Mouse (Mus musculus): ENCODE measurements around the gene Gm20388. TPM values are rescaled to one million over a fixed set of nuclear protein-coding genes. Genes with fewer than 3 reads are reported as not detected.
A peak's percentile ranks its signal among the peaks of the same experiment; 100 is the strongest.

Gm20388 gene
- polyA plus RNA-seq, 1 experiment from 2014 or later, result not detected

GRCm38 (mm10) chr8:124190388-124190787 lies 4279.7 kb downstream of the Gm20388 start:
- H3K9me3 ChIP-seq (ENCODE audit: control insufficient read depth, low read length), result no peaks in the 10 kb centered on the region
- no peak overlapping the region for H3K27ac ChIP-seq (ENCODE audit: low read length)
- no peaks in the 10 kb centered on the region for H3K36me3 ChIP-seq (ENCODE audit: control insufficient read depth, insufficient read depth, low read length)
- no peak for ATAC-seq (ENCODE audit: low read depth)
- H3K4me2 ChIP-seq (ENCODE audit: low read depth, low read length), result no peak overlapping the region
- WGBS, result 63% methylated on average over 7 of the region's 7 CpGs
- no peaks in the 10 kb centered on the region; the same call in 1 of the 2 replicates for H3K27me3 ChIP-seq (ENCODE audit: control insufficient read depth, insufficient read depth, low read depth, low read length)
- H3K9ac ChIP-seq (ENCODE audit: low read length), result no peak overlapping the region
- H3K4me3 ChIP-seq (ENCODE audit: low read length), result no peak overlapping the region
- H3K4me1 ChIP-seq (replicated peaks; ENCODE audit: control insufficient read depth, insufficient read depth, low read length), result no peaks in the 10 kb centered on the region

- no peak overlapping the region for H3K27ac ChIP-seq (ENCODE audit: low read length)
- H3K4me2 ChIP-seq (ENCODE audit: low read depth, low read length), result no peak overlapping the region
- H3K9ac ChIP-seq (ENCODE audit: low read length), result no peak overlapping the region
- H3K4me3 ChIP-seq (ENCODE audit: low read length), result no peak overlapping the region
- WGBS, result 50% methylated on average over 4 of the region's 4 CpGs
- no peaks in the 10 kb centered on the region for H3K9me3 ChIP-seq (ENCODE audit: control insufficient read depth, low read length)
- H3K4me1 ChIP-seq (replicated peaks; ENCODE audit: control insufficient read depth, insufficient read depth, low read length), result peaks cover 14% of the 10 kb centered on the region
- H3K27me3 ChIP-seq (ENCODE audit: control insufficient read depth, insufficient read depth, low read depth, low read length), result no peaks in the 10 kb centered on the region; the same call in 1 of the 2 replicates
- no peak for ATAC-seq (ENCODE audit: low read depth)
- no peaks in the 10 kb centered on the region for H3K36me3 ChIP-seq (ENCODE audit: control insufficient read depth, insufficient read depth, low read length)
These were observed 4281.6 kb downstream of the Gm20388 start for GRCm38 (mm10) chr8:124192242-124192641.

- Histone ChIP-seq H3K4me1 (replicated peaks; ENCODE audit: control insufficient read depth, insufficient read depth, low read length) (peaks cover 14% of the 10 kb centered on the region), H3K27me3 (ENCODE audit: control insufficient read depth, insufficient read depth, low read depth, low read length) (peaks cover 4% of the 10 kb centered on the region), H3K9me3 (ENCODE audit: control insufficient read depth, low read length) (no peaks in the 10 kb centered on the region), H3K9ac (ENCODE audit: low read length) (no peak overlapping the region), H3K4me3 (ENCODE audit: low read length) (no peak overlapping the region), H3K27ac (ENCODE audit: low read length) (no peak overlapping the region), H3K36me3 (ENCODE audit: control insufficient read depth, insufficient read depth, low read length) (no peaks in the 10 kb centered on the region), H3K4me2 (ENCODE audit: low read depth, low read length) (no peak overlapping the region)
- no peak for ATAC-seq (ENCODE audit: low read depth)
- WGBS, result 73% methylated on average over 10 of the region's 10 CpGs
These were observed 4282.3 kb downstream of the Gm20388 start for GRCm38 (mm10) chr8:124192976-124193375.

- 75% methylated on average over 5 of the region's 5 CpGs for WGBS
- no peak for ATAC-seq (ENCODE audit: low read depth)
- H3K4me3 ChIP-seq (ENCODE audit: low read length), result no peak overlapping the region
- no peak overlapping the region for H3K9ac ChIP-seq (ENCODE audit: low read length)
- H3K9me3 ChIP-seq (ENCODE audit: control insufficient read depth, low read length), result no peaks in the 10 kb centered on the region
- no peak overlapping the region for H3K4me2 ChIP-seq (ENCODE audit: low read depth, low read length)
- no peak overlapping the region for H3K27ac ChIP-seq (ENCODE audit: low read length)
- no peaks in the 10 kb centered on the region for H3K36me3 ChIP-seq (ENCODE audit: control insufficient read depth, insufficient read depth, low read length)
- peaks cover 14% of the 10 kb centered on the region for H3K4me1 ChIP-seq (replicated peaks; ENCODE audit: control insufficient read depth, insufficient read depth, low read length)
- H3K27me3 ChIP-seq (ENCODE audit: control insufficient read depth, insufficient read depth, low read depth, low read length), result peaks cover 6% of the 10 kb centered on the region
These were observed 4283.4 kb downstream of the Gm20388 start for GRCm38 (mm10) chr8:124193992-124194391.

- ATAC-seq (ENCODE audit: low read depth), result peak; percentile 90
- WGBS, result 13% methylated on average over 5 of the region's 5 CpGs
- Histone ChIP-seq H3K4me1 (replicated peaks; ENCODE audit: control insufficient read depth, insufficient read depth, low read length) (peaks cover 28% of the 10 kb centered on the region), H3K9ac (ENCODE audit: low read length) (no peak overlapping the region), H3K27me3 (ENCODE audit: control insufficient read depth, insufficient read depth, low read depth, low read length) (peaks cover 6% of the 10 kb centered on the region), H3K4me2 (ENCODE audit: low read depth, low read length) (no peak overlapping the region), H3K36me3 (ENCODE audit: control insufficient read depth, insufficient read depth, low read length) (no peaks in the 10 kb centered on the region), H3K9me3 (ENCODE audit: control insufficient read depth, low read length) (no peaks in the 10 kb centered on the region), H3K27ac (ENCODE audit: low read length) (no peak overlapping the region), H3K4me3 (ENCODE audit: low read length) (no peak overlapping the region)
These were observed 4285.6 kb downstream of the Gm20388 start for GRCm38 (mm10) chr8:124196195-124196594.

- WGBS, result 21% methylated on average over 5 of the region's 5 CpGs
- Histone ChIP-seq H3K9me3 (ENCODE audit: control insufficient read depth, low read length) (no peaks in the 10 kb centered on the region), H3K4me3 (ENCODE audit: low read length) (no peak overlapping the region), H3K4me1 (replicated peaks; ENCODE audit: control insufficient read depth, insufficient read depth, low read length) (peaks cover 33% of the 10 kb centered on the region), H3K27me3 (ENCODE audit: control insufficient read depth, insufficient read depth, low read depth, low read length) (peaks cover 6% of the 10 kb centered on the region), H3K27ac (ENCODE audit: low read length) (no peak overlapping the region), H3K9ac (ENCODE audit: low read length) (no peak overlapping the region), H3K4me2 (ENCODE audit: low read depth, low read length) (no peak overlapping the region), H3K36me3 (ENCODE audit: control insufficient read depth, insufficient read depth, low read length) (no peaks in the 10 kb centered on the region)
- no peak for ATAC-seq (ENCODE audit: low read depth)
These were observed 4286.2 kb downstream of the Gm20388 start for GRCm38 (mm10) chr8:124196797-124197196.

- Histone ChIP-seq H3K4me3 (ENCODE audit: low read length) (no peak overlapping the region), H3K4me1 (replicated peaks; ENCODE audit: control insufficient read depth, insufficient read depth, low read length) (peaks cover 36% of the 10 kb centered on the region), H3K9me3 (ENCODE audit: control insufficient read depth, low read length) (no peaks in the 10 kb centered on the region), H3K27ac (ENCODE audit: low read length) (no peak overlapping the region), H3K36me3 (ENCODE audit: control insufficient read depth, insufficient read depth, low read length) (no peaks in the 10 kb centered on the region), H3K4me2 (ENCODE audit: low read depth, low read length) (no peak overlapping the region), H3K27me3 (ENCODE audit: control insufficient read depth, insufficient read depth, low read depth, low read length) (peaks cover 6% of the 10 kb centered on the region), H3K9ac (ENCODE audit: low read length) (no peak overlapping the region)
- ATAC-seq (ENCODE audit: low read depth), result no peak
- 84% methylated on average over 7 of the region's 7 CpGs for WGBS
These were observed 4287.6 kb downstream of the Gm20388 start for GRCm38 (mm10) chr8:124198230-124198629.

- no peak overlapping the region for H3K4me2 ChIP-seq (ENCODE audit: low read depth, low read length)
- H3K27ac ChIP-seq (ENCODE audit: low read length), result peak overlapping the region; percentile 3
- H3K9ac ChIP-seq (ENCODE audit: low read length), result no peak overlapping the region
- ATAC-seq (ENCODE audit: low read depth), result peak; percentile 66
- H3K36me3 ChIP-seq (ENCODE audit: control insufficient read depth, insufficient read depth, low read length), result no peaks in the 10 kb centered on the region
- WGBS, result 18% methylated on average over 7 of the region's 7 CpGs
- peaks cover 6% of the 10 kb centered on the region for H3K27me3 ChIP-seq (ENCODE audit: control insufficient read depth, insufficient read depth, low read depth, low read length)
- H3K4me1 ChIP-seq (replicated peaks; ENCODE audit: control insufficient read depth, insufficient read depth, low read length), result peaks cover 36% of the 10 kb centered on the region
- no peaks in the 10 kb centered on the region for H3K9me3 ChIP-seq (ENCODE audit: control insufficient read depth, low read length)
- no peak overlapping the region for H3K4me3 ChIP-seq (ENCODE audit: low read length)
These were observed 4289.8 kb downstream of the Gm20388 start for GRCm38 (mm10) chr8:124200400-124200799.

GRCm38 (mm10) chr8:124201706-124202105 lies 4291.1 kb downstream of the Gm20388 start:
- peaks cover 25% of the 10 kb centered on the region for H3K4me1 ChIP-seq (replicated peaks; ENCODE audit: control insufficient read depth, insufficient read depth, low read length)
- no peaks in the 10 kb centered on the region for H3K9me3 ChIP-seq (ENCODE audit: control insufficient read depth, low read length)
- H3K36me3 ChIP-seq (ENCODE audit: control insufficient read depth, insufficient read depth, low read length), result no peaks in the 10 kb centered on the region
- H3K4me2 ChIP-seq (ENCODE audit: low read depth, low read length), result no peak overlapping the region
- H3K4me3 ChIP-seq (ENCODE audit: low read length), result no peak overlapping the region
- peak overlapping the region; percentile 13; the same call in 1 of the 2 replicates for H3K27ac ChIP-seq (ENCODE audit: low read length)
- WGBS, result 53% methylated on average over 8 of the region's 8 CpGs
- ATAC-seq (ENCODE audit: low read depth), result peak; percentile 47; the same call in 1 of the 2 replicates
- H3K27me3 ChIP-seq (ENCODE audit: control insufficient read depth, insufficient read depth, low read depth, low read length), result peaks cover 6% of the 10 kb centered on the region
- no peak overlapping the region for H3K9ac ChIP-seq (ENCODE audit: low read length)

GRCm38 (mm10) chr8:124202895-124203294 lies 4292.3 kb downstream of the Gm20388 start:
- no peak for ATAC-seq (ENCODE audit: low read depth)
- peaks cover 2% of the 10 kb centered on the region; the same call in 1 of the 2 replicates for H3K27me3 ChIP-seq (ENCODE audit: control insufficient read depth, insufficient read depth, low read depth, low read length)
- 45% methylated on average over 5 of the region's 5 CpGs for WGBS
- H3K9ac ChIP-seq (ENCODE audit: low read length), result no peak overlapping the region
- peaks cover 22% of the 10 kb centered on the region for H3K4me1 ChIP-seq (replicated peaks; ENCODE audit: control insufficient read depth, insufficient read depth, low read length)
- H3K4me3 ChIP-seq (ENCODE audit: low read length), result no peak overlapping the region
- H3K36me3 ChIP-seq (ENCODE audit: control insufficient read depth, insufficient read depth, low read length), result no peaks in the 10 kb centered on the region
- H3K27ac ChIP-seq (ENCODE audit: low read length), result no peak overlapping the region
- H3K9me3 ChIP-seq (ENCODE audit: control insufficient read depth, low read length), result no peaks in the 10 kb centered on the region
- H3K4me2 ChIP-seq (ENCODE audit: low read depth, low read length), result no peak overlapping the region
